Mouse (Mus musculus) lung, adult 2 months (tissue): ENCODE results near the gene Gm49450. TPM values are rescaled to one million over a fixed set of nuclear protein-coding genes. Genes with fewer than 3 reads are reported as not detected.

Experiments
- DNase-seq: peaks from one replicate; pipeline ENCODE4 v3.0.0; 2022
- H3K4me1 ChIP-seq: fragments of 200-500 bp; 2 replicates; pipeline ENCODE4 v1.6.1; 2011; ENCODE audit warnings: low read length; ENCODE audit not compliant: control insufficient read depth, insufficient read depth
- H3K4me3 ChIP-seq: fragments of 200-500 bp; replicated peaks from 2 replicates; pipeline ENCODE3; 2011; ENCODE audit warnings: low read depth, mild to moderate bottlenecking, control low read depth, low read length; ENCODE audit errors: extremely low read depth
- CTCF ChIP-seq: fragments of 200-500 bp; IDR thresholded peaks from 2 replicates; pipeline ENCODE4 v1.5.1; 2011; ENCODE audit warnings: mild to moderate bottlenecking, low read length, control low read depth; ENCODE audit not compliant: insufficient read depth
- POLR2A ChIP-seq: fragments of 200-500 bp; IDR thresholded peaks from 2 replicates; pipeline ENCODE4 v1.6.1; 2011; ENCODE audit warnings: low read depth, mild to moderate bottlenecking, control low read depth, low read length, borderline replicate concordance; ENCODE audit errors: extremely low read depth
- WGBS: fragments of 180-500 bp; shearing (Covaris S2); methylation state at CpG from one replicate; pipeline ENCODE4 v1.1.7; 2018; 5-methylcytosine and 5-hydroxymethylcytosine counted together
- polyA plus RNA-seq: library from polyadenylated mRNA; depleted of rRNA; stranded (reverse); fragments of >200 nt; gene quantifications from 2 replicates; pipeline ENCODE4 v1.2.3, GENCODE M21; 2012; rRNA removed

Gm49450 gene
- polyA plus RNA-seq: 0.17 and 298 TPM in 2 replicates

DNA sequence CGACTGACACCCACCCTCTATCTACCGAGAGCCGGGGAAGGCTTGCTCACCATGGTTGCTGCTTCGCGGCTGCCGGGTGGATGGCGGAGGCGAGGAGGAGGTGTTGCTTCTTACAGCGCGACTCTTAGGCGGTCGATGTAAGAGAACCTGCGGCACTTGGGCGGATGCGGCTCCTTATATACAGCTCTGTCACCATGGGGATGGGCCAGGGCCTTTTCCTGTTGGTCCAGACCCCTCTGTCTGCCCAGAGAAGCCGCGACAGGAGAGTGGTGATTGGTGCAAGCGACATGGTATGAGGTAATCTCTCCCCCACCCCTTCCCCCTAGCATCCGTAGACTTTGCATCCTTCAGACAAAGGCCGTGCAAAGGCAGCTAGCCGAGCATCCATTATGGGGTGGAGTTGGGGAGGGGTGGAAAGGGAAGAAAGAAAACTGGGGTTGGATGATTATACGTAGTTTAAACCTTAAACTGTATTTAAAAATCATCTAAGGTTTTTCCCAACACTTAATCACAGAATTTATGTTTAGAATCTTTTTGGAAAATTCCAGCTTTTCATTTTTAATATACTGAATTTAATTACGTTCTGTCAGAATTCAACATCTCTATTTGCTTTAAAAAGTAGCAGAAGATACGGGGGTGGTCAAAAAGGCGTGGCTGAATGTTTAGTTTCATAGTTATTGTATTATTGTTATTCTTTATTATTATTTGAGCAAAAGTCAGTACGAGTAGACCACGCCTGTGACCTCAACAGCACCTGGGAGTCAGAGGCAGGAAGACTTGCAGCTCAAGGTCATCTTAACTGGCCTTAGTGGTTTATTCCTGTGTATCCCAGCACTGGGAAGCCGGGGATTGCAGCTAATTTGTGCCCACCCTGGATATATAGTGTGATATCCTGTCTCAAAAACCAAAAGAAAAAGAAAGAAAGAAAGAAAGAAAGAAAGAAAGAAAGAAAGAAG is at the start of gene Gm49450, which contains the start of gene Tuba1a:
Gm49450 (minus strand) TSS at position 151 of the 956 bp plus-strand sequence.
Tuba1a (minus strand) TSS at position 303 of the 956 bp plus-strand sequence.
- Histone ChIP-seq H3K4me3 (peak within 1 kb of the TSS; percentile 72), H3K4me1 (peaks cover 5% of the 10 kb centered on the region)
- TF ChIP-seq POLR2A (peak; percentile 99), CTCF (no peak)
- 7% methylated on average over 28 of the region's 28 CpGs for WGBS
- DNase-seq: peak; percentile 85

DNA sequence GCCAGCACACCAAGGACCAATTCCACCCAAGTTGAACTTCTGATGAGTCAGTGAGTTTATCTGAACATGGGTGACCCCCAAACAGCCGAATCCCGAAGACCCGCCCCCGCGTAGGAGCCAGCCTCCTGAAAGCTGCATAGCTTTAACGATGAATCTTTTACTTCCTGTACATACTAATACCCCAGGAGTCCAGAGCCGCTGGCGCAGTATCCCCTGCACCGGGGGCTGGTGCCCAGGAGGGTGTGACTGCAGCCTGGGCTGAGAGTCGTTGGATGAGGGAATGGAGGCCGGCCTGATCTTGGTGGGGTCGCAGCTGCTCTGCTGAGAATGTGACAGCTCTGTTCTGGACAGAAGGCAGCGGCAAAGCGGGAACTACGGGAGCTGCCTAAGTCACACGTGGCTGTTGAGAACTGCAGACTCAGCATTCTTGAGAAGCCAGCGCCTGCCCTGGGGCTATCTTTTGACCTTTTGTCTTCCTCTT is 48.1 kb upstream of the Gm49450 start:
- no peaks in the 10 kb centered on the region for H3K4me1 ChIP-seq
- 17% methylated on average over 17 of the region's 17 CpGs for WGBS
- DNase-seq: no peak
- TF ChIP-seq CTCF (no peak), POLR2A (no peak)
- H3K4me3 ChIP-seq: no peak overlapping the region

DNA sequence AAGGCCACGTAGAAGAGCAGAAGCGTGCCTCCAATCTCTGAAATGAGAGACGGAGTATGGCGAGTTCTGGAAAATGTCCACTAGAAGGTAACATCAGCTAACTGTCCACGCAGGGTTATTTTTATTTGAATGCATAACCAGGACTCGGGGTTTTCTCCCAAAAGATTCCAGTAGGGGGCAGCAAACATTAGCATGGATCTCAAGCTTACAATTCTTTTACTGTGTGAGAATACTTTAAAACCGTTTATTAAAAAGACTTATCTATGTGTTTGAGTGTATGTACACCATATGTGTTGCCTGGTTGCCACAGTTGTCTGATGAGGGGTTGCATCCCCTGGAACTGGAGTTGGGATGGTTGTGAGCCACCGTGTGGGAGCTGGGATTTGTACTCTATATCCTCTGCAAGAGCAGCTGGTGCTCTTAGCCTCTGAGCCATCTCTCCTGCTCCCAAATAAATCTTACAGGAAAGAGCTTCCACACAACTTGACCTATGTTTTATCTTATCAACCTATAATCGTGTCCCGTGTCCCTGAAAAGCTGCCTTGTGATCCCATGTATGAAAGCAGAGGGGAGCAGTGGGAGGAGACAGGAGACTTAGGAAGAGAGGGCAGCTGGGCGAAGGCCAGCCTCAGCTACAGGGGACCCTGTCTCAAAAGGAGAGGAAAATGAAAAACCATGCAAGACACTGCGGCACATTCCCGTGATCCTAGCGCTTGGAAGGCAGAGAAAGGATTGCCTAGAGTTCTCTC is 47.4 kb upstream of the Gm49450 start:
- 39% methylated on average over 14 of the region's 14 CpGs for WGBS
- Histone ChIP-seq H3K4me3 (no peak overlapping the region), H3K4me1 (no peaks in the 10 kb centered on the region)
- peak; percentile 32 for DNase-seq
- TF ChIP-seq POLR2A: no peak
- peak; percentile 7; the same call in 1 of the 2 replicates for TF ChIP-seq CTCF

DNA sequence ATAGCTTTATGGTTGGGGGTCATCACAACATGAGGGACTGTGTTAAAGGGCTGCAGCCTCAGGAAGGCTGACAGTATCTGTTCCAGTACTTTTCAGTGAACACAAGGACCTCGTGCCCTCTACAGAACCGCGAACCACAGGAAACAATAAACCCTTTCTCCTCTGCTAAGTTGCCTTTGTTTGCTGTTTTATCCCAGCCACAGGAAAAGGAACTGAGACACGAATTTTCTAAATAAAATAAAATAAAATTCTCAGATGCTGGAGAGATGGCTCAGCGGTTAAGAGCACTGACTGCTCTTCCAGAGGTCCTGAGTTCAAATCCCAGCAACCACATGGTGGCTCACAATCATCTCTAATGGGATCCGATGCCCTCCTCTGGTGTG is 45.4 kb upstream of the Gm49450 start:
- no peak overlapping the region for H3K4me3 ChIP-seq
- H3K4me1 ChIP-seq: no peaks in the 10 kb centered on the region
- TF ChIP-seq CTCF (no peak), POLR2A (no peak)
- 31% methylated on average over 6 of the region's 6 CpGs for WGBS
- no peak for DNase-seq

DNA sequence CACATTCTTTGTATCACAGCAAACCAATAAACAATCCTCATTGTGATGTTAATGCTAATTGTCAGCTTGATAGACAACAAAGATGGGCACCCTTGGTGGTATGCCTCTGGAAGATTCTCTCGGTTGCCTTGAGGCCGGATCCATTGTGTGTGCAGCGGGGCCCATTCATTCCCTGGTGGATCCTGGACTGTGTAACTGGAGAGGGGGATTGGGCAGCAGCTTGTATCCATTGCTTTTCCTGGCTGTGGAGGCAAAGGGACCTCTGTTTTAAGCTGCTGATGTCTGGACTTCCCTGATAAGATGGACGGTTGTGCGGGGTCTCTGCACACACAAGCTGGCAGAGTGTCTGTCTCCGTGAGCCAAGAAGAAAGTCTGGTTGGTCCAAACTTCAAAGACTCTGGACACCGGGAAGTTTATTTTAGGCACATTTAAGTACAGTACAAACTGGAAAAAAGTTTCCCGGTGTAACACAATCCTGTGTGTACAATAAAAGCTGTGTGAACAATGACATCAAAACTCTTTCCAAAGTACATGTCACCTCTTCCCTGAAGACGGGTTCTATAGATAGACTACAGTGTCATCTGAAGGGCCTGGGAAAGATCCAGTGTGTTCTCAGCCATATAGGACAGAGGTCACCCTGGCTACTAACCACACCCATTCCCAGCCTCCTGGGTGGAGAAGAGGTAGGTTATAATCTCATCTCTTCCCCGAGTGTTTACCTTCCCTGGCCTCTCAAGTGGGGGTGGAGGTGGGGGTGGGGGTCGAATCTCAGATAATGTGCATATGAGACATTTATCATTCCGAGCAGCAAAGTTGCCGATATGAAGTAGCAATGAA is 44.8 kb upstream of the Gm49450 start:
- no peak overlapping the region for H3K4me3 ChIP-seq
- 29% methylated on average over 13 of the region's 13 CpGs for WGBS
- H3K4me1 ChIP-seq: no peaks in the 10 kb centered on the region
- no peak for TF ChIP-seq POLR2A
- no peak for TF ChIP-seq CTCF
- DNase-seq: no peak

DNA sequence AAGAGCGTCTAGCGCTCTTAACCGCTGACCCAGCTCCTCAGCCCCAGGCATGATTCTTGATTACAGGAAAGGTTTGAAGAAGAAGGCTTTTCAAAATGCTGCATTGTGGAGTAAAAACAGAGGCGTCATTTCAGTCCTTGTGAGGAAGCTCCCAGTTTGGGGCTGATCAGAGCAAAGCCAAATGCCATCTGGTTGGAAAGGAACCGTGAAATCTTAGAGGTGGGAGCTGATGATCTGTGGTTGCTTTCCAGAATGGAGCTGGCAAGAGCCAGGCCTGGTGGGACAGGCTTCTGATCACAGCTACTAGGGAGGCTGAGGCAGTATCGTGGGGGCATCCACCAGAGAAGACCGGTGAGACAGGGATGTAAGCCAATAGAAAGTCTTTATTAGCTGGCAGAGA is 43.5 kb upstream of the Gm49450 start:
- no peak overlapping the region for H3K4me3 ChIP-seq
- WGBS: 84% methylated on average over 7 of the region's 7 CpGs
- DNase-seq: no peak
- H3K4me1 ChIP-seq: peaks cover 2% of the 10 kb centered on the region; the same call in 1 of the 2 replicates
- TF ChIP-seq CTCF (no peak), POLR2A (no peak)

DNA sequence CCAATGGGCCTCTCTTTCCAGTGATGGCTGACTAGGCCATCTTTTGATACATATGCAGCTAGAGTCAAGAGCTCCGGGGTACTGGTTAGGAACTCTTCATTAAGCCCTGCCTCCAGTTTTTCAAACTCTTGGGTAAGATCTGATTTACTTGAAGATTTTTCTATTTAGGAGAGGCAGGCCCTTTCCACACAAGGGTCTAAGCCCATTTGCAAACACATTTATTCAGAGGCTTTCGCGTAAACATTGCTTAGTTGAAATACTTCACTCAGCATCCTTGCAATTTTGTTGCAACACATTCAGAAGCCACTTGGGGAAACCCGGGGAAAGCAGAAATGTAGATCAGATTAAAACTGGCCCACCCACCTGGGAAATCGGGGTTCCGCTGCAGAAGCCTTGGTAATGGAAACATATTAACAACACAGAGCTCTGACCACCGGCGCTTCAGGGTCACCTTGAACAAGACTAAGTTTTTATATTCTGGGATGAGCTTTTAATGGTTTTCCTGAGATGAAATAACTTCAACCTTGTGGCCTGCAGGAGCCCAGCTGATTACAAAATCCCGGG is 41.7 kb upstream of the Gm49450 start:
- Histone ChIP-seq H3K4me3 (no peak overlapping the region), H3K4me1 (peaks cover 2% of the 10 kb centered on the region; the same call in 1 of the 2 replicates)
- no peak for DNase-seq
- no peak for TF ChIP-seq POLR2A
- no peak for TF ChIP-seq CTCF
- WGBS: 79% methylated on average over 9 of the region's 9 CpGs

DNA sequence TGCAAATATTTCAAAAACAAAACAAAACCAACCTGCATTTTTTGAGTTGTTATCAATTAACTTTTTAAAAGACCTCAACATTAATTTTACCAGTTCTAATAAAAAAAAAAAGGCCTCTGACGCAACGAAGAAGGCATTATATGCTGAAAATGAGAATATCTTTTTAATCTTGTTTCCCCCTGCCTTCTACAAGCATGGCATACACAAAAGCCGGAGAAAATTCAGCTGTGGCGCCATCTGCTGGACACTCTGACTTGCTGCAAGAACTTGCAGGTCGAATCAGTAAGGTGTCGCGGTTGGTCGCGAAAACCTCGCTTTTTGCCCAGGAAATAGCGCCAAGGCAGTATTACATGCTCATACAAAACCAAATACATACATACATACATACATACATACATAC is 40.5 kb upstream of the Gm49450 start:
- Histone ChIP-seq H3K4me1 (peaks cover 2% of the 10 kb centered on the region; the same call in 1 of the 2 replicates), H3K4me3 (no peak overlapping the region)
- WGBS: under 1% methylated on average over 11 of the region's 11 CpGs

More for the DNA sequence above, 40.5 kb upstream of the Gm49450 start:
- peak; percentile 89 for TF ChIP-seq CTCF
- no peak for TF ChIP-seq POLR2A
- DNase-seq: peak; percentile 75
